Mouse (Mus musculus) embryonic facial prominence, embryonic 12.5 days (tissue): ENCODE measurements around the gene Rtn4rl1. TPM values are rescaled to one million over a fixed set of nuclear protein-coding genes. Genes with fewer than 3 reads are reported as not detected.
"Not testable (repeated sequence)": the region's sequence is repeated elsewhere in the genome, so short reads cannot be mapped to it uniquely, and the experiment has no call there.

Source experiments
- ATAC-seq: fragments of 200-750 bp; cut with Nextera tagmentation; 2 replicates; pipeline ENCODE4 v1.8.0; 2017; ENCODE audit not compliant: insufficient number of reproducible peaks, insufficient read depth, low FRiP score, low TSS enrichment
- H3K27ac ChIP-seq: fragments of 300-500 bp; sonication (generic); 2 replicates; pipeline ENCODE4 v1.5.1; 2016; ENCODE audit warnings: mild to moderate bottlenecking
- H3K27me3 ChIP-seq: fragments of 300-500 bp; sonication (generic); 2 replicates; pipeline ENCODE4 v1.6.1; 2016; ENCODE audit warnings: mild to moderate bottlenecking, moderate library complexity
- H3K36me3 ChIP-seq: fragments of 300-500 bp; sonication (generic); 2 replicates; pipeline ENCODE4 v1.6.1; 2016; ENCODE audit warnings: mild to moderate bottlenecking
- H3K4me1 ChIP-seq: fragments of 300-500 bp; sonication (generic); 2 replicates; pipeline ENCODE4 v1.6.1; 2016
- H3K4me2 ChIP-seq: fragments of 300-500 bp; sonication (generic); replicated peaks from 2 replicates; pipeline ENCODE4 v1.6.1; 2016; ENCODE audit warnings: mild to moderate bottlenecking, moderate library complexity
- H3K4me3 ChIP-seq: fragments of 300-500 bp; sonication (generic); 2 replicates; pipeline ENCODE4 v1.5.1; 2016; ENCODE audit warnings: mild to moderate bottlenecking
- H3K9ac ChIP-seq: fragments of 300-500 bp; sonication (generic); 2 replicates; pipeline ENCODE4 v1.6.1; 2016; ENCODE audit warnings: mild to moderate bottlenecking, moderate library complexity
- H3K9me3 ChIP-seq: fragments of 300-500 bp; sonication (generic); 2 replicates; pipeline ENCODE4 v1.6.1; 2016; ENCODE audit warnings: mild to moderate bottlenecking, moderate library complexity
- WGBS: fragments of 180-500 bp; shearing (Covaris S2); methylation state at CpG from one replicate; pipeline ENCODE4 v1.1.7; 2016; 5-methylcytosine and 5-hydroxymethylcytosine counted together
- polyA plus RNA-seq: library from polyadenylated mRNA; unstranded; fragments of >200 nt; fragmentation: Nextera tagmentation; extraction: Ambion mirVana; gene quantifications from 2 replicates; pipeline ENCODE4 v1.2.1, GENCODE M21; 2016

Gene Rtn4rl1
- polyA plus RNA-seq, 1 experiment from 2014 or later: 5.1 TPM

- H3K27me3 ChIP-seq: peaks cover 51% of the 10 kb centered on the region
- H3K9ac ChIP-seq: peak overlapping the region; percentile 19; the same call in 1 of the 2 replicates
- no peaks in the 10 kb centered on the region for H3K9me3 ChIP-seq
- H3K4me2 ChIP-seq: peak overlapping the region; percentile 86
- WGBS: 1% methylated on average over 69 of the region's 71 CpGs
- 0 out of 2 replicates have a peak, but pooled peaks cover 8% of the 10 kb centered on the region for H3K36me3 ChIP-seq
- peak; percentile 18; the same call in 1 of the 2 replicates for ATAC-seq
- peaks cover 50% of the 10 kb centered on the region for H3K4me1 ChIP-seq
- H3K27ac ChIP-seq: no peak overlapping the region
- H3K4me3 ChIP-seq: peak overlapping the region; percentile 61
These were observed 20.3 kb upstream of the Rtn4rl1 start for GRCm38 (mm10) chr11:75173095-75173798.

- H3K4me3 ChIP-seq: peak overlapping the region; percentile 61
- peaks cover 45% of the 10 kb centered on the region for H3K4me1 ChIP-seq
- 0 out of 2 replicates have a peak, but pooled peaks cover 8% of the 10 kb centered on the region for H3K36me3 ChIP-seq
- H3K9ac ChIP-seq: 0 out of 2 replicates have a peak overlapping the region, but pooled peaks have one; percentile 15
- 3% methylated on average over 15 of the region's 15 CpGs for WGBS
- peak overlapping the region; percentile 86 for H3K4me2 ChIP-seq
- peaks cover 46% of the 10 kb centered on the region for H3K27me3 ChIP-seq
- no peak for ATAC-seq
- no peak overlapping the region for H3K27ac ChIP-seq
- H3K9me3 ChIP-seq: no peaks in the 10 kb centered on the region
These were observed 19.8 kb upstream of the Rtn4rl1 start for GRCm38 (mm10) chr11:75173799-75174165.

GRCm38 (mm10) chr11:75174574-75174973 lies 19.0 kb upstream of the Rtn4rl1 start:
- Histone ChIP-seq H3K27me3 (peaks cover 38% of the 10 kb centered on the region), H3K4me1 (peaks cover 47% of the 10 kb centered on the region)
- H3K4me3 ChIP-seq, H3K9ac ChIP-seq, H3K27ac ChIP-seq, H3K36me3 ChIP-seq, H3K9me3 ChIP-seq, ATAC-seq, H3K4me2 ChIP-seq: not testable (repeated sequence)
- 71% methylated on average over 6 of the region's 6 CpGs for WGBS

DNA sequence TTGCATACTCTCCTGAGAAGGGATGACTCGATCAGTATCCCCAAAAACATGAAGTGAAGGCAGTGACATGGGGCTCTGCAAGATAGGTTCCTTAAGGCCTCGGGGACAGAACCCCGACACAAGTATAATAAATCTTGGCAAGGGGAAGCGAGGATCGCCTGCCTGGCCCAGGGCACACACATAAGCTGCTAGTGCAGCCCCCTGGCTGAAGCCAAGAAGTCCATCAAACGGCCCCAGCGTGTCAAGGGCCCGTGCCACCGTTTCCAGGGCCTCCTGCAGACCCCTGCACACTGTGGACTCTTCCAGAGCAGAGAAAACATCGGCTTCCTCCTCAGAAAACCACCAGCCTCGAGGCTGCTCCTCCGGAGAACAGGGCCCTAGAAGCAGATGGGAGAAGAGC lies 15.6 kb upstream of the Rtn4rl1 start:
- Histone ChIP-seq H3K4me1 (peaks cover 28% of the 10 kb centered on the region), H3K9ac (peak overlapping the region; percentile 79), H3K27ac (peak overlapping the region; percentile 80), H3K4me2 (peak overlapping the region; percentile 77), H3K27me3 (peaks cover 5% of the 10 kb centered on the region), H3K9me3 (no peaks in the 10 kb centered on the region), H3K36me3 (peaks cover 26% of the 10 kb centered on the region), H3K4me3 (peak overlapping the region; percentile 80)
- ATAC-seq: no peak
- WGBS: 53% methylated on average over 12 of the region's 12 CpGs

- Histone ChIP-seq H3K9ac (peak within 1 kb of the TSS; percentile 79), H3K27me3 (no peaks in the 10 kb centered on the region), H3K27ac (peak within 1 kb of the TSS; percentile 80), H3K4me1 (peaks cover 21% of the 10 kb centered on the region), H3K9me3 (no peaks in the 10 kb centered on the region), H3K4me2 (peak within 1 kb of the TSS; percentile 77), H3K4me3 (peak within 1 kb of the TSS; percentile 80), H3K36me3 (peaks cover 33% of the 10 kb centered on the region)
- under 1% methylated on average over 33 of the region's 33 CpGs for WGBS
- ATAC-seq: peak; percentile 95
These were observed 14.8 kb upstream of the Rtn4rl1 start, which contains the start of gene Ovca2 for GRCm38 (mm10) chr11:75178672-75179208. Gene Ovca2 (minus strand): TSS chr11:75178835.

- no peak overlapping the region for H3K9ac ChIP-seq
- H3K27me3 ChIP-seq: no peaks in the 10 kb centered on the region
- peaks cover 34% of the 10 kb centered on the region for H3K36me3 ChIP-seq
- WGBS: 71% methylated on average over 2 of the region's 2 CpGs
- no peak overlapping the region for H3K4me3 ChIP-seq
- peaks cover 6% of the 10 kb centered on the region; the same call in 1 of the 2 replicates for H3K4me1 ChIP-seq
- H3K4me2 ChIP-seq: no peak overlapping the region
- no peak for ATAC-seq
- H3K27ac ChIP-seq: no peak overlapping the region
- no peaks in the 10 kb centered on the region for H3K9me3 ChIP-seq
These were observed 9.5 kb upstream of the Rtn4rl1 start for GRCm38 (mm10) chr11:75183917-75184570.

DNA sequence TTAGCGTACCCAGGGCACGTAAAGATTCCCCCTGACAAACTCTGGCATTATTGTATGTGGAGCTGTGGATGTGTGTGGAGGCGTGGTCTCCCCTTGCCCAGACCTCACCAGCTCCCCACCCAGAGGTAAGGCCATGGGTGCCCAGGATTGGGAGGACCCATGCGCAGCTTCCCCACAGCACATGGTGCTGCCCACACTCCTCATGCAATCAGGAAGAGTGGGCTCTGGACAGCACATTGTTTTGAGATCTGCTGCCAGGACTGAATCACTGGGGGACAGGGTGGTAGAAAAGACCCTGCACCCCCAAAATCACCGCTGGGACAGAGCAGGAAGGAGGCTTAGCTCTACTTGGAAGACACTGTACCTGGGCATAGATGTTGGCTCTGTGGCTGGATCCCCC lies 9.0 kb upstream of the Rtn4rl1 start:
- no peak for ATAC-seq
- Histone ChIP-seq H3K4me1 (peaks cover 6% of the 10 kb centered on the region), H3K9me3 (no peaks in the 10 kb centered on the region), H3K4me2 (no peak overlapping the region), H3K9ac (no peak overlapping the region), H3K27me3 (no peaks in the 10 kb centered on the region), H3K27ac (no peak overlapping the region), H3K4me3 (no peak overlapping the region), H3K36me3 (peaks cover 34% of the 10 kb centered on the region)
- WGBS: 86% methylated on average over 5 of the region's 5 CpGs

DNA sequence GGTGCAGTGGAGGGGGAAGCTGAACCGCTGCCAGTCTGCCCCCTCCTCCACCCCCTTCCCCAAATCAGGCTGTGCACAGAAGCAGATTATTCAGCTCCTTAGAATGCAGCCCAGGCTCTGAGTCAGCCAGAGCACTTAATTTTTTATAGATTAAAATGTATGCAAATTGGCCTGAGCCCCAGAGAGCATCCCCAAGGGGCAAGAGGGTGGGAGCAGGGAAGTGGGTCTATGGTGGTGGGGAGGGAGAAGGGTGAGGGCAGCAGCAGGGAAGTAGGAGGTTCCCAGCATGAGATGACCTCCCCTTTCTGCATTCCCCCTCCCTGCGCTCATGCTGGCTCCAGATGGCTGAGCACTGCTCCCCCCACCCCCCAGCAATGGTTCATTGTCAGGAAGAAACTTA lies 8.6 kb upstream of the Rtn4rl1 start:
- ATAC-seq: no peak
- 79% methylated on average over 2 of the region's 2 CpGs for WGBS
- peaks cover 34% of the 10 kb centered on the region for H3K36me3 ChIP-seq
- no peaks in the 10 kb centered on the region for H3K27me3 ChIP-seq
- no peak overlapping the region for H3K4me3 ChIP-seq
- H3K9ac ChIP-seq: no peak overlapping the region
- H3K9me3 ChIP-seq: no peaks in the 10 kb centered on the region
- peaks cover 8% of the 10 kb centered on the region for H3K4me1 ChIP-seq
- no peak overlapping the region for H3K27ac ChIP-seq
- H3K4me2 ChIP-seq: no peak overlapping the region

DNA sequence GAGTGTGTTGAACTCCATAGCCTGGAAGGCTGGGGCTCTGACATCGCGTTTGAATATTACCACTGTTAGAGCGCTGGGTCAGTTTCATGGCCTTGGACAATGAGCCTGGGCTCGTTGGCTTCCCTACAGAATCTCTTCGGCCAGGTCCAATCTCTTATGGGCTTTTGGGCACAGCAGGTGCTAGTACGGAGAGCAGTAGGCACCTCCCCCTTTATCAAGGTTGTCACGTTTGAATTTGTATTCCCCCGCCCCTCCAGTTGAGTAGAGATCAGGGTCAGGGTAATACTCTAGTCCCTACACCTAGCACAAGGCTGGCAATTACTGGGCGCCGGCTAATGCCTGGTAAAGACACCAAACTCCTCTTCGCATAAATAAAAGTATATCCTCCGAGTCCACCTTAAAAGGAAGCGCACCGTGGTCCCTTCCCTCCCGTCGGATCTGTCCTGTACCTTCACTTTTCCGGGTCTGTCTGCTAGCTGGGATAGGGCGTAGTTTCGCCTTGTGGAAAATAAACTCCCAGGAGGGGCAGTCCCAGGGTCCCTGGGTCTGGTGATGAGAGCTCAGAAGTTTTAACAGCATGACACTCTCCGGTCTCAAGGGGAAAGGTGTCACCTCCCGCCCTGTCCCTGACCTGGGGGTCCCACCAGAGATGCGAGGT lies 3.7 kb upstream of the Rtn4rl1 start:
- Histone ChIP-seq H3K4me1 (peaks cover 37% of the 10 kb centered on the region), H3K36me3 (no peaks in the 10 kb centered on the region), H3K9ac (peak overlapping the region; percentile 62), H3K4me3 (peak overlapping the region; percentile 94), H3K4me2 (peak overlapping the region; percentile 89), H3K27ac (no peak overlapping the region), H3K27me3 (peaks cover 37% of the 10 kb centered on the region), H3K9me3 (no peaks in the 10 kb centered on the region)
- under 1% methylated on average over 22 of the region's 22 CpGs for WGBS
- ATAC-seq: peak; percentile 8; the same call in 1 of the 2 replicates

- H3K27ac ChIP-seq: no peak overlapping the region
- peaks cover 41% of the 10 kb centered on the region for H3K4me1 ChIP-seq
- ATAC-seq: peak; percentile 48; the same call in 1 of the 2 replicates
These were observed 3.2 kb upstream of the Rtn4rl1 start for GRCm38 (mm10) chr11:75190371-75190724.

DNA sequence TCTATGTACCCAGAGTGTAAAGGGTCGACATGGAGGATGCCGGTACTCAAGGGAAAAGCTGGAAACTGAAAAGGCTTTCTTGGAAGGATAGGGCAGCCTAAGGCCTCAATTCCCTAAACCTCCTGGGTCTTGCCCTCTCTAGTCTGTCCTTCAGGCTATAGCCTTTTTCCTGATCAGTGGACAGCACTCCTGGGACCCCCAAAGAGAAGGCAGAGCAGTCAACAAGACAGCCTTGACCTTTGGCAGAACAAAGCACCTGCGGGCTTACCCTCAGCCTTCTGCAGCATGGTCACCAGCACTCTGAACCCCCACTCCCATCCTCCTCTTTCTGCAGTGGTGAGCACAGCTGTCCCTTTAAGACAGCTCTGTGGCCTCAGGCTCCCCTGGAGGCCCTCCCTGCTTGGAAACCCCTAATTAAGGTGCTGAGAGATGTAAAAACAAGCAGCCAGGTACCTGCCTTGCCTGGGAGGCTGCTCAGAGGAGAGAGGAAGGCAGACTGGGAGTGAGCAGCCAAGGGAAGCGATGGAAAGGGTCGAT lies 2.6 kb upstream of the Rtn4rl1 start, which contains the start of gene Dph1:
Gene Dph1, minus strand, starts transcription at position 337 of the 537 bp plus-strand sequence.
- peaks cover 45% of the 10 kb centered on the region for H3K4me1 ChIP-seq
- ATAC-seq: no peak
- H3K4me3 ChIP-seq: peak within 1 kb of the TSS; percentile 94
- peak within 1 kb of the TSS; percentile 89 for H3K4me2 ChIP-seq
- no peaks in the 10 kb centered on the region for H3K36me3 ChIP-seq
- WGBS: 37% methylated on average over 5 of the region's 5 CpGs
- peak within 1 kb of the TSS; percentile 62 for H3K9ac ChIP-seq
- H3K27me3 ChIP-seq: peaks cover 48% of the 10 kb centered on the region
- no peak within 1 kb of the TSS for H3K27ac ChIP-seq
- no peaks in the 10 kb centered on the region for H3K9me3 ChIP-seq

More at GRCm38 (mm10) chr11:75190371-75190724, 3.2 kb upstream of the Rtn4rl1 start:
- H3K9me3 ChIP-seq: no peaks in the 10 kb centered on the region
- H3K27me3 ChIP-seq: peaks cover 42% of the 10 kb centered on the region
- H3K9ac ChIP-seq: peak overlapping the region; percentile 62
- peak overlapping the region; percentile 94 for H3K4me3 ChIP-seq
- peak overlapping the region; percentile 89 for H3K4me2 ChIP-seq
- no peaks in the 10 kb centered on the region for H3K36me3 ChIP-seq
- WGBS: under 1% methylated on average over 23 of the region's 24 CpGs
